Mouse (Mus musculus) gastrocnemius, adult 2 months (tissue): ENCODE data around the gene Gm4131. TPM values are rescaled to one million over a fixed set of nuclear protein-coding genes. Genes with fewer than 3 reads are reported as not detected.

ENCODE experiments used
- DNase-seq: peaks from one replicate; pipeline ENCODE4 v3.0.0; 2022
- H3K27ac ChIP-seq: fragments of 200-600 bp; 2 replicates; pipeline ENCODE4 v1.8.1; 2022; ENCODE audit warnings: mild to moderate bottlenecking
- H3K4me3 ChIP-seq: fragments of 200-600 bp; 2 replicates; pipeline ENCODE4 v1.8.1; 2022; ENCODE audit warnings: mild to moderate bottlenecking, moderate library complexity
- CTCF ChIP-seq: fragments of 200-600 bp; IDR thresholded peaks from 2 replicates; pipeline ENCODE4 v1.8.1; 2022; ENCODE audit warnings: antibody characterized with exemption, mild to moderate bottlenecking, moderate library complexity
- intact Hi-C: fragments of 180-260 bp; cut with DNase I; formaldehyde crosslinking; loops from one replicate; pipeline ENCODE4 v1.15.1; 2025
- total RNA-seq, 2 experiments: library from RNA; stranded (reverse); gene quantifications; 2 replicates each; pipeline ENCODE4 v1.2.3; 2021

Gm4131 gene
- total RNA-seq, 2 experiments from 2014 or later, result not detected

GRCm38 (mm10) chr14:62446385-62447213 is 120.1 kb downstream of the Gm4131 start:
- intact Hi-C loops, result no loop called here
- Histone ChIP-seq H3K4me3 (no peak overlapping the region), H3K27ac (no peak overlapping the region)
- TF ChIP-seq CTCF, result no peak
- no peak for DNase-seq

GRCm38 (mm10) chr14:62443840-62444430 is 122.8 kb downstream of the Gm4131 start:
- TF ChIP-seq CTCF, result no peak
- DNase-seq, result no peak
- intact Hi-C loops, result no loop called here
- Histone ChIP-seq H3K27ac (no peak overlapping the region), H3K4me3 (no peak overlapping the region)

- intact Hi-C loops, result no loop called here
- H3K27ac ChIP-seq, result no peak overlapping the region
- no peak for TF ChIP-seq CTCF
- no peak for DNase-seq
- H3K4me3 ChIP-seq, result no peak overlapping the region
Observed at GRCm38 (mm10) chr14:62442971-62443370, 123.8 kb downstream of the Gm4131 start.

- intact Hi-C loops, result no loop called here
- no peak for DNase-seq
- Histone ChIP-seq H3K27ac (no peak overlapping the region), H3K4me3 (no peak overlapping the region)
- TF ChIP-seq CTCF, result no peak
Observed at GRCm38 (mm10) chr14:62440036-62440435, 126.7 kb downstream of the Gm4131 start.

- intact Hi-C loops, result no loop called here
- H3K4me3 ChIP-seq, result no peak overlapping the region
- H3K27ac ChIP-seq, result no peak overlapping the region
- no peak for TF ChIP-seq CTCF
- no peak for DNase-seq
Observed at GRCm38 (mm10) chr14:62438236-62438635, 128.5 kb downstream of the Gm4131 start.

- H3K27ac ChIP-seq, result no peak overlapping the region
- intact Hi-C loops, result no loop called here
- TF ChIP-seq CTCF, result no peak
- no peak overlapping the region for H3K4me3 ChIP-seq
- DNase-seq, result no peak
Observed at GRCm38 (mm10) chr14:62437806-62438205, 128.9 kb downstream of the Gm4131 start.

- Histone ChIP-seq H3K27ac (no peak overlapping the region), H3K4me3 (no peak overlapping the region)
- intact Hi-C loops, result no loop called here
- no peak for DNase-seq
- no peak for TF ChIP-seq CTCF
Observed at GRCm38 (mm10) chr14:62425277-62425691, 141.4 kb downstream of the Gm4131 start.

GRCm38 (mm10) chr14:62422265-62422664 is 144.5 kb downstream of the Gm4131 start:
- no peak overlapping the region for H3K27ac ChIP-seq
- intact Hi-C loops, result no loop called here
- no peak overlapping the region for H3K4me3 ChIP-seq
- DNase-seq, result no peak
- TF ChIP-seq CTCF, result no peak

- no peak overlapping the region for H3K27ac ChIP-seq
- DNase-seq, result no peak
Observed at GRCm38 (mm10) chr14:62417501-62417900, 149.2 kb downstream of the Gm4131 start.

GRCm38 (mm10) chr14:62416742-62417134 is 150.0 kb downstream of the Gm4131 start:
- H3K4me3 ChIP-seq, result no peak overlapping the region
- intact Hi-C loops, result no loop called here
- H3K27ac ChIP-seq, result no peak overlapping the region
- TF ChIP-seq CTCF, result no peak
- DNase-seq, result no peak

More at GRCm38 (mm10) chr14:62417501-62417900, 149.2 kb downstream of the Gm4131 start:
- no peak overlapping the region for H3K4me3 ChIP-seq
- no peak for TF ChIP-seq CTCF
- intact Hi-C loops, result no loop called here

GRCm38 (mm10) chr14:62416007-62416741 is 150.5 kb downstream of the Gm4131 start:
- no peak for TF ChIP-seq CTCF
- H3K27ac ChIP-seq, result no peak overlapping the region
- DNase-seq, result no peak
- intact Hi-C loops, result no loop called here
- no peak overlapping the region for H3K4me3 ChIP-seq

Other genes with a start within 250 kb of the Gm4131 start
- gene Gucy1b2, start 110.6 kb downstream of the Gm4131 start, total RNA-seq, result not detected
- 1 to 10 TPM; 2.9 to 3.9 TPM for gene Fam124a, start 11.2 kb downstream of the Gm4131 start, total RNA-seq
- not detected for gene Serpine3, start 96.7 kb upstream of the Gm4131 start, total RNA-seq
- gene Ints6, start 194.2 kb upstream of the Gm4131 start, total RNA-seq, result 10 to 100 TPM; 15.9 to 17.6 TPM